Mouse (Mus musculus): ENCODE measurements around the gene Rad23a.

Rad23a gene

GRCm38 (mm10) chr8:84840248-84840999, at the start of gene Rad23a:
TSS of gene Rad23a (minus strand) at chr8:84840665.
- peak; percentile 93 for DNase-seq (ENCODE audit: low spot score in 2 of 2)

DNA sequence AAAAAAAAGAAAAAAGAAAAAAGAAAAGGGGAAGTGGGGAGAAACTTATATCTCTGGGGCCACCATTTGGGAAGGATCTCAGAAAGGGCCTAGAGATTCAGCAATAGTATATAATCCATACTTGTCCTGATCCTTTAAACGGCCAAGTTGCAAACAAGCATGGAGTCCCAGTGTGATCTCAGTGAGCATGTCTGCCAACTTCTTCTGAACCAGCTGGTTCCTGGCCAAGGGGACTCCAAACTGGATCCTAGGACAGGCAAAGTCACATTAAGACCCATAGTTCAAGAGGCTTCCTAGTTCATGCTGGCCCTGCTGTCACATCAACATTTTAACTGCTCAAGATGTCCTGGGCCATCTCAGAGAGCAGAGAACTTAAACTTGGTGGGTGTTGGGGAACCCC, 48.7 kb upstream of the Rad23a start:
- no peak for DNase-seq (ENCODE audit: low spot score in 2 of 2)

- no peak for DNase-seq (ENCODE audit: low spot score in 2 of 2)
Measured at GRCm38 (mm10) chr8:84888280-84888679, 47.8 kb upstream of the Rad23a start.

GRCm38 (mm10) chr8:84884728-84885127, 44.3 kb upstream of the Rad23a start:
- DNase-seq (ENCODE audit: low spot score in 2 of 2) = no peak

- no peak for DNase-seq (ENCODE audit: low spot score in 2 of 2)
Measured at GRCm38 (mm10) chr8:84878915-84879314, 38.5 kb upstream of the Rad23a start.

GRCm38 (mm10) chr8:84877297-84878035, 37.0 kb upstream of the Rad23a start:
- DNase-seq (ENCODE audit: low spot score in 2 of 2) = no peak

DNA sequence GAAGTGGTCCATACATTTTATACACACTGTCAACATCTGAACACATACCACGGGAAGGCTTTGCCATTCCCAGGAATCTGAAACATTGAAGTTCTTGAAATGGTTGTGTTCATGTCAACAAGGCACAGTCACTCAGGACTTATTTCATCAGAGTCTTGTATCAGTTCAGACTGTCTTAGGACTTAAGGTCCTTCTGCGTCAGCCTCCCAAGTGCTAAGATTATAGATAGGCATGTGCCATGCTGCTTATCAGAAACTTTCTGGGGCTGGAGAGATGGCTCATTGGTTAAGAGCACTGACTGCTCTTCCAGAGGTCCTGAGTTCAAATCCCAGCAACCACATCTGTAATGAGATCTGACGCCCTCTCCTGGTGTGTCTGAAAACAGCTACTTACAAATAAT, 33.9 kb upstream of the Rad23a start:
- DNase-seq (ENCODE audit: low spot score in 2 of 2) = no peak

DNA sequence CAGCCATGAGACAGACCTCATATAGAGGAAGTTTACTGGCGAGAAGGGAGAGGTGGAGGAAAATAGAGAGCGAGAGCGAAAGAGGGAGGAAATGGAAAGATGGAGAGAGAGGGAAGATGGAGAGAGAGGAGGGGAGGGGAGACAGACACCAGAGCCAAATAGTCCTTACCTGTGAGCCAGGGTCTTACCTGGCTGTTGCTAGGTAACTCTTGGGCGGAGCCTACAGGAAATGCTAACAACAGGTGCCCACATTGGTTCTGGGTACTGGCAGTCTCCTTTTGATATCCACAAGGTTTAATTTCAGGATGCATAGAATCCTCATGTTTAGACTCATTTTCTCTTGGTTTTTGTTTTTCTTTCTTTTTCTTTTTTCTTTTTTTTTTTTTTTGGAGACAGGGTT, 32.6 kb upstream of the Rad23a start:
- DNase-seq (ENCODE audit: low spot score in 2 of 2) = no peak

- DNase-seq (ENCODE audit: low spot score in 2 of 2) = no peak
Measured at GRCm38 (mm10) chr8:84872309-84872965, 32.0 kb upstream of the Rad23a start.

DNA sequence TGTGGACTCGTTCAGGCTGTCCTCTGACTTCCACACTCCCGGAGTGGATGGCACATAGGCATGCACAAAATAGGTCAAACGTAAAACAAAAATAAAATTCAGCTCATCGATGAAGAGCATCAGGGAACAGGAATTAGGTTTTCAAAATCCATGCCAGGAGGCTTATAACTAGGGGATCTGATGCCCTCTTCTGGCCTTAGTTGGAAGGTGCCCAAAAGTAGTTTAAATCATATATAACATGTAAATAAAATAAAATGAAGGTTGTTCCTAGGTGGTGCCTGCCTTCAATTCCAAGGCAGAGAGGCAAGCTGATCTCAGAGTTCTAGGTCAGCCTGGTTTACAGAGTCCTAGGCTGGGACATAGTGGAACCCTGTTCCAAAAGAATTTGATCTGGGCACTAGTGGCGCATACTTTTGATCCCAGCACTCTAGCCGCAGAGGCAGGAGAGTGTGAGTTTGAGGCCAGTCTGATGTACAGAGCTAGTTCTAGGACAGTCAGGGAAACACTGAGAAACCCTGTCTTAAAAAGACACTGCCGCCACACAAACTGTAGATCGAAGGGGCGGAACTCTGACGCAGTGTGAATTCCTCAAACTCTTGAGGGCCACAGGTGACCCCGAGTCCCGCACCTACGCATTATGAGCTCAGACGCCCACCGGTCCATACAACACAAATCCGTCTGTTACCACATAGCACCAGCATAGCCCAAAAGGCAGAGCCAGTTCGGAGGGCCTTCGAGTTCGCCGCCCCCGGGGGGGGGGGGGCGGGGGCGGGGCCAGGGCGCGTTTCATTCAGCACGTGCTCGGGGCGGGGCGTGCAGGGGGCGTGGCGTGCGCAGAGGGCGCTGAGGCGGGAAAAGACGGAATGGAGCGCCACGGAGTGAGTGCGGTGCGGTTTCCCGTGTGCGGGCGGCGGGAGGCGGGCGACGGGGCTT, 31.2 kb upstream of the Rad23a start, which contains the start of gene Syce2:
Gene Syce2 (plus strand): TSS at position 736 of the 933 bp plus-strand sequence.
- peak in 1 of 2 experiments; percentile 46 for DNase-seq (ENCODE audit: low spot score in 2 of 2)

- DNase-seq (ENCODE audit: low spot score in 2 of 2) = peak; percentile 95
Measured at GRCm38 (mm10) chr8:84856864-84857441, 16.5 kb upstream of the Rad23a start, which contains the start of gene Farsa. TSS of gene Farsa (plus strand) at chr8:84856989.

- no peak for DNase-seq (ENCODE audit: low spot score in 2 of 2)
Measured at GRCm38 (mm10) chr8:84856434-84856833, 16.0 kb upstream of the Rad23a start.

DNA sequence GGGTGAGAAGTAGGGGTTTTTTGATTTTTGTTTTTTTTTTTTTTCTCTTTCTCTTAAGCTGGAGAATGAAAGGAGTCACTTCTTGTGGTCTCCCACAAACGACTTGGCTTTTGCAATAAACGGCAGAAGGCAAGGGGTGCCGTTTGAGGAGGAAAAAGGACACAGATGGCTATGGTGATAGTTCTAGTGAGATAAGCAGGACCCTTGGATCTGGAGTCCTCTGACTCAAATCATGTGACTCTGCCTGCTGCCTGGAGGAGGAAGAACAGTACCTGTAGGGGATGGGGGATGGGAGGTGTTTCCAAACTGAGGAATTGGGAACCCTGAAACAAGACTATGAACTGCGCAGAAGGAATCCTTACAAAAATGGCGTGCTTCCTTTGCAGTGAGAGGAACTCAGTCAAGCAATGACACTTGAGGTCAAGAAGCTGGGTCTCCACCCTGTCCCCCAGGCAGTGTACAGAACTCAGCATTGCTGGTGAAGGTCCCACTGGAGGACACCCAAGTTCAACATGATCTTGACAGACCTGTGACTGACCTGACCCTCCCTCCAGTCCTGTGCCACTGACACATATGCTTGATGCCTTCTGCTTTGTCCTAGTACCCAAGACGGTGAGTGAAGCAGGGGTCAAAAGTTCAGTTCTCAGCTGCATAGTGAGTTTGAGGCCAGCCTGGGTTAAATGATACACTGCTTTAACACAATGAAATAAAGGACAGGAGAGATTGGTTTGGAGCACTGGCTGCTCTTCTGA, 7.4 kb upstream of the Rad23a start:
- no peak for DNase-seq (ENCODE audit: low spot score in 2 of 2)

DNA sequence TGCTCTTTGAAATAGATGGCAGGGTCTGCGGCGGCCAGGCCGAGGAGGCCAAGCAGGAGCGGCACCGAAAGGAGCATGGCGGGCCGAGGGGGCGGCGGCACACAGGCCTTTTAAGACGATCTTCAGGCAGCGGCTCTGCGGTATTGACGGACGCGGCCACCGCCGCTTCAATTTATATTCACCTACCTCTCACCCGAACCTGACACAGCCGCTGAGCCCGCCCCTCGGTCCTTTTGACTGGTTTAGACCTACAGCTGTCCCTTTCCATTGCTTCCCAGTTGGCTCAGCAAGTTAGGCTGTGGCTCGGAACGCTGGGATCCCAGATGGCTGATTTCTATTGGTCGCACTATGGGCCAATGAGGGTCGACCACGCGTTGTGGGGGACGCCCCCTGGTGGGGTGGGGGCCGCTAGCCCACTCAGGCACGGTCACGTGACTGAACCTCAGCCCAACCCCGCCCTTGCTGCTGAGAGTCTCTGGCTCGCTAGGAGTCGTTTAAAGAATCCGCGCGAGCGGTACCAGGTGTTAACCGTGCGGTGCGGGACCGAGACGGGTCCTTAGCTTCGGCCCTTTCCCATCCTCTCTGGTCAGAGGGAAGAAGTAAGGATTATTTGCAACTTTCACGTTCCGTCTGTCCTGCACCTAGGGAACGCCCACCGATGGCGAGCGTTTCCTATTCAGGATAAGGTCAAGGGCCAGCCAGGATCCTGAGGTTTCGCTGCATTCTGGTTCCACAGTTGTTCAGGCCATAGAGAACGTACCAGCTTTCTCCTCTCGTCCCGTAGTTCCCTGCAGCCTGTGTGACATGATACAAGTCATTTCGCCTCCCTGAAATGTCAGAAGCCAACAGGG, 6.5 kb upstream of the Rad23a start, which contains the start of gene Calr:
Gene Calr (minus strand): TSS at position 213 of the 851 bp plus-strand sequence.
- DNase-seq (ENCODE audit: low spot score in 2 of 2) = peak; percentile 99 to 100

GRCm38 (mm10) chr8:84846094-84846721, 5.7 kb upstream of the Rad23a start:
- no peak for DNase-seq (ENCODE audit: low spot score in 2 of 2)

DNA sequence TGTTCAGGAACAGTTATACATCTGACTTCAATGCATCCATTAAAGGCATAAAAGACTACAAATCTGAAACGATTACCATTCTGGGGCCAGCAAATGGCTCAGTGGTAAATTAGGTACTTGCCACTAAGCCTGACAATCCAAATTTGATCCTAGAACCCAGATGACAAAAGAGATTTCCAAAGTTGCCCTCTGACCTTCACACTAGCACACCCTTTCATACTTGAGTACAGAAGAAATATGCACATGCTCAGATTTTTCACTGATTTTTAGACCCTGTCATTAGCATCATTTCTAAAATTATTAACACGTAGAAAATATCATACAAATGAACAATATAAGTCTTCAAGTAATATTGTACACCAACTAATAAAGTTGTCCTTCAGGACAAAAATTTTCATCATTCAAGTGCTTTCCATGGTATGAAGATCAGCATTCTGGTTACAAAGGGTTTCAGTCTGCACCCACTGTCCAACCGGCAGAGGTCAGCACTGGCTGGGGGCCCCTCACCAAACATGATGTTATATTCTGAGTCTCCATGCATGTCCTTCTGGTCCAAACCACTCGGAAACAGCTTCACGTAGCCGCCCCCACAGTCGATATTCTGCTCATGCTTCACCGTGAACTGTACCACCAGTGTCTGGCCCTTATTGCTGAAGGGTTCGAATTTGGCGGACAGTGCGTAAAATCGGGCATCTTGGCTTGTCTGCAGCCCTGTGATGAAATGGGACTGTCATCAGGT, 5.1 kb upstream of the Rad23a start:
- no peak for DNase-seq (ENCODE audit: low spot score in 2 of 2)

GRCm38 (mm10) chr8:84844397-84845070, 4.1 kb upstream of the Rad23a start:
- DNase-seq (ENCODE audit: low spot score in 2 of 2) = no peak
